Mouse (Mus musculus): ENCODE results near the gene Tm9sf1. TPM values are rescaled to one million over a fixed set of nuclear protein-coding genes. Genes with fewer than 3 reads are reported as not detected.
A peak's percentile ranks its signal among the peaks of the same experiment; 100 is the strongest.

Gene Tm9sf1
- total RNA-seq, 1 experiment from 2014 or later, result 98.6 TPM

DNA sequence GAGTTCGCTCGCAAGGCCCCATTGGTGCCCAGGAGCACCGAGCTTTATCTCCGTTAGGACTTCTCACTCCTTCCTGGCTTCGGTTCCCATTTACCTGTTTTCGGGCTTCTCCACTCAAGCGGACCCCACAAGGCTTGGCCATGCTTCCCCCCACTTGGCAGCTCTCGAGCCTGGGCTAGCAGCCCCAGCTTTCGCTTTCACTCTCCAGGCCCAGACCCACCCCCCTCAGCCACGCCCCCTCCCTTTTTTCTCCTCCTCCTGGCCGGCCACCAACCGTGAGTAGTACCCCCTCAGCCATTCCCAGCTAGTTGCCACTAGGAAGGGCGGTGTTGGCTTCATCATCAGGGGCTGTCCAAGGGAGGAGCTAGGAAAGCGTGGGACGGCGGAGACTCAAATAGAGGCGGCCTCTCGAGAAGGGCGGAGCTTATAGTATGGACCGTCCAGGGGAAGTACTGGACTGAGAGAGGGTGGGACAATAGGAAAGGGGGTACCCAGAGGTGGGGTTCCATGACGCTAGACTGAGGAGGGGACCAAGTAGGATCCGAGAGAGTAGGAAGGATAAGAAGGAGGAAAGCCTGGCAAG lies 52.8 kb downstream of the Tm9sf1 start, which contains the start of gene Psme2:
TSS of gene Psme2 (minus strand) at position 366 of the 583 bp plus-strand sequence.
- DNase-seq, result peak; percentile 90

DNA sequence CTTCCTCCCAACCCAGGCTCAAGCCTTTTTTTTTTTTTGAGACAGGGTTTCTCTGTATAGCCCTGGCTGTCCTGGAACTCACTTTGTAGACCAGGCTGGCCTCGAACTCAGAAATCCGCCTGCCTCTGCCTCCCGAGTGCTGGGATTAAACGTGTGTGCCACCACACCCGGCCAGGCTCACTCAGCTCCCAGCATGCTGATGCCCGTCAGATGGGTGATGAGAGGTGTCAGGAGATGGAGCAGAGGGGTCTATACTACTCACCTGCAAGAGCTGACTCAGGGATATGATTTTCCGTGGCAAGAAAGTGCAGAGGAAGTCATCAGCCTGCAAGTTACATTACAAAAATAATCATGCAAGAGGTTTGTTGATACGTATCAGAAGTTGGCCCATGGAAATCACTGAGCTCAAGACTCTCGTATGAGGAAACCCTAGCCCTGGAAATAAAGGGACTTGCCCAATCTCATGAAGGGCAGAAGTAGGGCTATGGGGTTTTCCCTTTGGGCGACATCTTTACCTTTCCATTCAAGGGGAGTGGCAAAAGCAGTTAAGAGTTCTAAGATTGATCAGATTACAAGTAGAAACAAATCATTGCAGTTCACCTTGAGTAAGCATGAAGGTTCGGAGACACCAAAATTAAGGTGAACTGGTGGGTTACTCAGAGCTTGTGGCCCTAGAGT lies 53.7 kb downstream of the Tm9sf1 start:
- no peak for DNase-seq

- no peak for DNase-seq
Measured at GRCm38 (mm10) chr14:55589271-55589670, 54.3 kb downstream of the Tm9sf1 start.

GRCm38 (mm10) chr14:55586149-55586548 lies 57.5 kb downstream of the Tm9sf1 start:
- no peak for DNase-seq

Other genes with a start within 250 kb of the Tm9sf1 start
- gene Dhrs4, start 165.0 kb downstream of the Tm9sf1 start, total RNA-seq (2021), result 83.7 and 89.8 TPM in 2 replicates
- 7.3 and 9.6 TPM in 2 replicates for gene Carmil3, start 153.2 kb downstream of the Tm9sf1 start, total RNA-seq (2021)
- 0.12 TPM in 1 of 2 replicates, not detected in the other for gene Cpne6, start 133.4 kb downstream of the Tm9sf1 start, total RNA-seq (2021)
- gene Nrl, start 118.8 kb downstream of the Tm9sf1 start, total RNA-seq (2021), result not detected in 2 replicates
- gene Pck2, start 103.5 kb downstream of the Tm9sf1 start, total RNA-seq (2021), result 33.9 and 46.2 TPM in 2 replicates
- gene Dcaf11, start 83.8 kb downstream of the Tm9sf1 start, total RNA-seq (2021), result 131 and 160 TPM in 2 replicates
- gene A730061H03Rik, start 83.4 kb downstream of the Tm9sf1 start, total RNA-seq (2021), result 2.6 TPM in 1 of 2 replicates, not detected in the other
- 1.7 and 2.6 TPM in 2 replicates for gene Fitm1, start 68.2 kb downstream of the Tm9sf1 start, total RNA-seq (2021)
- gene Psme1, start 65.7 kb downstream of the Tm9sf1 start, total RNA-seq (2021), result 328 and 383 TPM in 2 replicates
- gene Emc9, start 58.5 kb downstream of the Tm9sf1 start, total RNA-seq (2021), result 34.5 and 61.6 TPM in 2 replicates
- gene Psme2, start 52.7 kb downstream of the Tm9sf1 start, total RNA-seq (2021), result 357 and 368 TPM in 2 replicates
- gene Rnf31, start 52.1 kb downstream of the Tm9sf1 start, total RNA-seq (2021), result 37.4 and 49.3 TPM in 2 replicates
- gene Irf9, start 40.2 kb downstream of the Tm9sf1 start, total RNA-seq (2021), result 24.2 and 24.8 TPM in 2 replicates
- gene Rec8, start 25.8 kb downstream of the Tm9sf1 start, total RNA-seq (2021), result 13.6 TPM in 2 replicates
- gene Ipo4, start 7.8 kb downstream of the Tm9sf1 start, total RNA-seq (2021), result 100 and 141 TPM in 2 replicates
- 2.4 and 2.5 TPM in 2 replicates for gene Gm49378, start 5.9 kb downstream of the Tm9sf1 start, total RNA-seq (2021)
- 2.6 and 2.9 TPM in 2 replicates for gene Tssk4, start 6.4 kb upstream of the Tm9sf1 start, total RNA-seq (2021)
- 73.5 and 88.6 TPM in 2 replicates for gene Mdp1, start 16.7 kb upstream of the Tm9sf1 start, total RNA-seq (2021)
- 28.0 and 32.2 TPM in 2 replicates for gene Gmpr2, start 28.1 kb upstream of the Tm9sf1 start, total RNA-seq (2021)
- gene Nedd8, start 28.3 kb upstream of the Tm9sf1 start, total RNA-seq (2021), result 347 and 352 TPM in 2 replicates
- gene Tinf2, start 38.0 kb upstream of the Tm9sf1 start, total RNA-seq (2021), result 30.0 and 36.4 TPM in 2 replicates
- gene Tgm1, start 70.1 kb upstream of the Tm9sf1 start, total RNA-seq (2021), result not detected in 2 replicates
- 23.7 and 28.1 TPM in 2 replicates for gene Rabggta, start 78.5 kb upstream of the Tm9sf1 start, total RNA-seq (2021)
- gene Dhrs1, start 101.9 kb upstream of the Tm9sf1 start, total RNA-seq (2021), result 75.8 and 77.4 TPM in 2 replicates
- 20.9 and 24.4 TPM in 2 replicates for gene Nop9, start 101.9 kb upstream of the Tm9sf1 start, total RNA-seq (2021)
- gene Cideb, start 114.7 kb upstream of the Tm9sf1 start, total RNA-seq (2021), result 0.79 and 2.9 TPM in 2 replicates
- 0.12 TPM in 1 of 2 replicates, not detected in the other for gene Ltb4r2, start 117.6 kb upstream of the Tm9sf1 start, total RNA-seq (2021)
- not detected in 2 replicates for gene Ltb4r1, start 122.2 kb upstream of the Tm9sf1 start, total RNA-seq (2021)
- gene Adcy4, start 140.3 kb upstream of the Tm9sf1 start, total RNA-seq (2021), result 8.0 and 10.2 TPM in 2 replicates
- gene Ripk3, start 145.1 kb upstream of the Tm9sf1 start, total RNA-seq (2021), result 2.9 and 3.6 TPM in 2 replicates
- gene Nfatc4, start 179.3 kb upstream of the Tm9sf1 start, total RNA-seq (2021), result 19.9 and 30.5 TPM in 2 replicates
- gene Nynrin, start 210.2 kb upstream of the Tm9sf1 start, total RNA-seq (2021), result 10.7 and 13.5 TPM in 2 replicates
- gene Cbln3, start 240.6 kb upstream of the Tm9sf1 start, total RNA-seq (2021), result 0.15 and 0.24 TPM in 2 replicates
- gene Khnyn, start 241.1 kb upstream of the Tm9sf1 start, total RNA-seq (2021), result 21.6 and 25.5 TPM in 2 replicates

All from adrenal gland, postnatal 25 days (tissue).